Mouse (Mus musculus) heart, postnatal 25 days (tissue): ENCODE results near the gene Tmem258. TPM values are rescaled to one million over a fixed set of nuclear protein-coding genes. Genes with fewer than 3 reads are reported as not detected.

Experiments
- DNase-seq: peaks from one replicate; pipeline ENCODE4 v3.0.0; 2022; ENCODE audit warnings: low spot score
- intact Hi-C: fragments of 180-260 bp; cut with DNase I; formaldehyde crosslinking; loops from one replicate; pipeline ENCODE4 v1.15.1; 2025
- total RNA-seq, 2 experiments: library from RNA; stranded (reverse); gene quantifications; 2 replicates each; pipeline ENCODE4 v1.2.3; 2021

Tmem258 gene
- total RNA-seq, 2 experiments from 2014 or later: 172 to 178 TPM

GRCm38 (mm10) chr19:10213796-10214471 is 10.1 kb downstream of the Tmem258 start:
- intact Hi-C loops: no loop called here
- DNase-seq: no peak

GRCm38 (mm10) chr19:10216101-10216500 is 12.3 kb downstream of the Tmem258 start:
- intact Hi-C loops: no loop called here
- no peak for DNase-seq

GRCm38 (mm10) chr19:10219108-10219507 is 15.3 kb downstream of the Tmem258 start:
- intact Hi-C loops: no loop called here
- no peak for DNase-seq

- intact Hi-C loops: no loop called here
- DNase-seq: no peak
Measured at GRCm38 (mm10) chr19:10219593-10219992, 15.8 kb downstream of the Tmem258 start.

- DNase-seq: no peak
- intact Hi-C loops: no loop called here
Measured at GRCm38 (mm10) chr19:10221585-10221984, 17.8 kb downstream of the Tmem258 start.

- DNase-seq: no peak
- intact Hi-C loops: no loop called here
Measured at GRCm38 (mm10) chr19:10222656-10223055, 18.8 kb downstream of the Tmem258 start.

GRCm38 (mm10) chr19:10223561-10223960 is 19.7 kb downstream of the Tmem258 start:
- DNase-seq: no peak
- intact Hi-C loops: no loop called here

GRCm38 (mm10) chr19:10224637-10225453 is 21.0 kb downstream of the Tmem258 start:
- DNase-seq: no peak
- intact Hi-C loops: no loop called here

GRCm38 (mm10) chr19:10225767-10226166 is 22.0 kb downstream of the Tmem258 start:
- no peak for DNase-seq
- intact Hi-C loops: no loop called here

GRCm38 (mm10) chr19:10231016-10231415 is 27.2 kb downstream of the Tmem258 start:
- no peak for DNase-seq
- intact Hi-C loops: no loop called here

- intact Hi-C loops: no loop called here
- no peak for DNase-seq
Measured at GRCm38 (mm10) chr19:10231871-10232270, 28.1 kb downstream of the Tmem258 start.

- intact Hi-C loops: no loop called here
- DNase-seq: no peak
Measured at GRCm38 (mm10) chr19:10232327-10233017, 28.7 kb downstream of the Tmem258 start.

GRCm38 (mm10) chr19:10235784-10236565 is 32.2 kb downstream of the Tmem258 start:
- intact Hi-C loops: no loop called here
- no peak for DNase-seq

- DNase-seq: no peak
- intact Hi-C loops: no loop called here
Measured at GRCm38 (mm10) chr19:10238477-10238876, 34.7 kb downstream of the Tmem258 start.

GRCm38 (mm10) chr19:10239419-10239818 is 35.6 kb downstream of the Tmem258 start:
- intact Hi-C loops: no loop called here
- no peak for DNase-seq

- no peak for DNase-seq
- intact Hi-C loops: no loop called here
Measured at GRCm38 (mm10) chr19:10239975-10240653, 36.3 kb downstream of the Tmem258 start.

- intact Hi-C loops: no loop called here
Measured at GRCm38 (mm10) chr19:10240654-10241305, 37.0 kb downstream of the Tmem258 start, which contains the start of gene Myrf. Gene Myrf (minus strand): TSS chr19:10240748.

GRCm38 (mm10) chr19:10242916-10243315 is 39.1 kb downstream of the Tmem258 start:
- DNase-seq: no peak
- intact Hi-C loops: no loop called here

More at GRCm38 (mm10) chr19:10240654-10241305, 37.0 kb downstream of the Tmem258 start, which contains the start of gene Myrf:
- DNase-seq: peak; percentile 62

GRCm38 (mm10) chr19:10244183-10244582 is 40.4 kb downstream of the Tmem258 start:
- DNase-seq: no peak
- intact Hi-C loops: no loop called here
